Mouse (Mus musculus) brown adipose tissue, adult 24 weeks (tissue): ENCODE measurements around the gene Mapk8. TPM values are rescaled to one million over a fixed set of nuclear protein-coding genes. Genes with fewer than 3 reads are reported as not detected.

Source experiments
- H3K27ac ChIP-seq: fragments of 200-500 bp; replicated peaks from 2 replicates; pipeline ENCODE4 v1.5.1; 2012; ENCODE audit warnings: low read depth, mild to moderate bottlenecking, low read length
- H3K4me1 ChIP-seq: fragments of 200-500 bp; 2 replicates; pipeline ENCODE4 v1.6.1; 2012; ENCODE audit warnings: low read length, mixed read lengths; ENCODE audit not compliant: control insufficient read depth, insufficient read depth, insufficient read length
- H3K4me3 ChIP-seq: fragments of 200-500 bp; 2 replicates; pipeline ENCODE4 v1.5.1; 2012; ENCODE audit warnings: low read depth, mild to moderate bottlenecking, low read length, moderate library complexity; ENCODE audit not compliant: insufficient read depth
- polyA plus RNA-seq: library from polyadenylated mRNA; stranded (reverse); fragments of >200 nt; gene quantifications from 2 replicates; pipeline ENCODE4 v1.2.4, GENCODE M21; 2012; ENCODE audit not compliant: missing spikeins, insufficient read depth, insufficient read length

The Mapk8 gene
- polyA plus RNA-seq: 11.9 and 12.7 TPM in 2 replicates

DNA sequence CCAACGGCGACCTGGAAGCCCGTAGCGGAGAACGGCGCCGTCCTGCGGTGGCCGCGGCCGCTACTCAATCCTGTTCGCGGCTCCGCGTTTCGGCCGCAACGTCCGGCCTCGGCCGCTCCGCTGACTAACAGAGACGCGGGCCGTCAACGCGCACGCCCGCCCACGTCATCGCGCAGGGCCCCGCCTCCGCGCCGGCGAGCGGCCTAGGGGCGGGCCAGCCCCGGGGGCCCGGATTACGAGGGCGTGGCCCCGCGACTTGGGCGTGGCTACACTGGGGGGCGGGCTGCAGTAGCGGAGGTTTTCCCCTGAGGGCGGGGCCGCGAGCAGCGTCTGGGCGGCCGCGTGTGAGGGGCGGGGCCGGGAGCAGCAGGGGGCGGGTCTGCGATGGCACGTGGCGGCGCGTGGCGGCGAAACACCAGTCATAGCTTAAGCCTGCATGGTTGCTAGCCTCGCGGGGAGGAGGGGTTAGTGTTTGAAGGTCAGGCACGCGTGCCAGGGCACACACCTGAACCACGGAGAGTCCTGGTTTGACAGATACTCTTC is at the start of gene Mapk8:
Gene Mapk8, minus strand, starts transcription at position 132 of the 543 bp plus-strand sequence.
- peaks cover 4% of the 10 kb centered on the region; the same call in 1 of the 2 replicates for H3K4me1 ChIP-seq
- H3K4me3 ChIP-seq: peak within 1 kb of the TSS; percentile 95
- H3K27ac ChIP-seq: peak within 1 kb of the TSS; percentile 23; the same call in 1 of the 2 replicates

DNA sequence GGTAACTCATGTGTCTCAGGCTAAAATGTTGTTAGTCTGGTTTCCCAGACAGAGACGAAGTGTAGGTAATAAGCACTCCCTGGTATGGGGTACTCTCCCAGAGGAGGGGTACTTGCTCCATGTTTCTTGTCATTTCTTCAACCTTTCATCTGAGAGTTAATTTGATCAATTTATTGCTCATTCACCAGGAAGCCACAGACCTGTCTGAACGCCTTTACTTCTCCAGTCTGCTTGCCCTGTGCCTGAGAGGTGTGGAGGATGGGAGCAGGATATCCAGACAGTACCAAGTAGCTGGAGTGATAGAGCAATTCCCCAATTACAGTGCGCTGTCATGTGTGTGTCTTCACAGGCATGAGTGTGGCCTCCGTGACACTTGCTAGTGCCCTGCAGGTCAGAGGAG is 48.3 kb upstream of the Mapk8 start:
- Histone ChIP-seq H3K4me3 (no peak overlapping the region), H3K4me1 (no peaks in the 10 kb centered on the region), H3K27ac (no peak overlapping the region)

DNA sequence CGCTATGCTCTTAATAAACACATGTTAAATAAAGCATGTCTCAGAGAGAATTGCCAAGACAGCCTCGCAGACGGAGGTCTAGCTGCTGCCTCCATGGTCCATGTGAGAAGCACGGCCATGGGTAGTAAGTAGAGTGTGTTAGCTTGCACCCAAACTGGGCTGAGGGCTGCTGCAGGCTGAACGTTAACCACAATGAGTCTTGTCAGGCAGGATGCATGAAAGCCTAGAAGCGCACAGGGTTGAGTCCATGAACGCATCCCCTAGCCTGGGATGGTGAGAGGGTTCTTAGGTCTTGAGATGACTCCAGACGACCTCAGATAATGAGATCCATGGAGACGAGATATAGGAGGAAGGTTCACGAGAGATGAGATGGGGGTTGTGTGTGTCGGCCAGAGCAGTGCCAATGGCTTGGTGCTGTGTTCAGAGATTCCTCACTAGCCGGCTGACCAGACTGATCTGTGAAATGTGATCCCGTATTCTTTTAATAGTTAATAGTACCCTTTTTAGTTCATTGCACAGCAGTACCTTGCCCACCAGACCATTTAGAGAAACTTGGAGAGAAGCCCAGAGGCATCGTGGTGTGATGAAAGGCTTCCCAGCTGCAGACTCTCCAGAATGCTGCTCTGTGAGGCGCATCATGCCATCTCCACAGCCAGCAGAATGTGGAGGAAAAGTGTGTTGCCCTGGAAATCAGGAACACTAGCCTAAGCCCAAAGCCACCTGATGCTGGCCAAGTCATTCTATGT is 41.0 kb upstream of the Mapk8 start:
- H3K4me3 ChIP-seq: no peak overlapping the region
- no peak overlapping the region for H3K27ac ChIP-seq
- no peaks in the 10 kb centered on the region for H3K4me1 ChIP-seq

DNA sequence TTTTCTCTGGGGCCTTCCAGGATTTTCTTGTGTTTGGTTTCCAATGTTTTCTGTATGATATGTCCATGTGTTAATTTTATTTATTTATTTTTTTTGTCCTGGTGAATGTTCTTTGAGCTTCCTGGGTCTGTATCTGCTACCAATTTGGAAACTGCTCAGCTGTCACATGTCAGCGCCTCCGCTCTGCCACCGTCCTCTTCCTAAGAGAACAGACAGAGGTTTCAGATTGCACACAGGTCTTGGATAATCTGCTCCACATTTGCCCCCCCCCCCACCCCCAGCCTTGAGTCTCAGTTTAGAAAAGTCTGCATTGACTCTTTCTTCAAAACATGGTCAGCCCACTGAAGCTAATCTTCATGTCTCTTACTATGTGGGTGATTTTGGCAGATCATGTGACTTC is 35.0 kb upstream of the Mapk8 start:
- Histone ChIP-seq H3K4me3 (no peak overlapping the region), H3K27ac (no peak overlapping the region), H3K4me1 (no peaks in the 10 kb centered on the region)

DNA sequence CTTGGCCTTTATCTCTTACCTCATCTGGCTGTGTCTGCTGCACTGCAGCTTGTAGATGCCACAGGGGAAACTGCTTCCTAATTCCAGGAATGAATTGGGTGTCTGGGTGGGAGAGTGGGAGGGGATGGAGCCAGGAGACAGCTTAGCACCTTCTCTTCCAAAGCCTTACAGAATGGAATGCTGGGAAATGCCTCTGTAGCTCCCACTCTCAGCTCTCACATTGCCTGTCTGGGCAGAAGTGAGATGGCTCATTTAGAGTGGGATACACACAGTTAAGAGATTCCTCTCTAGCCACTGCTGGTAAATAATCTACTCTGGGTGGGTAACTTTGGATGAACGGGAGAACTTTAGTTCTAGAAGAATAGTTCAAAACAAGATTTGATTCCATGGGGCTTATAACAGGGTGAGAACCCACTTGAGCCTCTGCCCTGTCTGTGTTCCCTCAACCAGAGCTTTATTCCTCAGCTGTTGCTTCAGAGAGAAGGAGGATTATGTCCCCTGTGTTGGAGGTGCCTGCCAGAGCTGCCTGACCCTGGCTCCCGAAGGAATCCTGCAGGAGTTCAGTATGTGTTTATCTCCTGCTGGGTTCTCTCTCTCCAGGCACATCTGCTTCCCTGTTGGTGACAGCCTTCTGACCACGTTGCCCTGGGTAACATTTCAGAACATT is 29.3 kb upstream of the Mapk8 start:
- Histone ChIP-seq H3K4me3 (no peak overlapping the region), H3K27ac (no peak overlapping the region), H3K4me1 (no peaks in the 10 kb centered on the region)

DNA sequence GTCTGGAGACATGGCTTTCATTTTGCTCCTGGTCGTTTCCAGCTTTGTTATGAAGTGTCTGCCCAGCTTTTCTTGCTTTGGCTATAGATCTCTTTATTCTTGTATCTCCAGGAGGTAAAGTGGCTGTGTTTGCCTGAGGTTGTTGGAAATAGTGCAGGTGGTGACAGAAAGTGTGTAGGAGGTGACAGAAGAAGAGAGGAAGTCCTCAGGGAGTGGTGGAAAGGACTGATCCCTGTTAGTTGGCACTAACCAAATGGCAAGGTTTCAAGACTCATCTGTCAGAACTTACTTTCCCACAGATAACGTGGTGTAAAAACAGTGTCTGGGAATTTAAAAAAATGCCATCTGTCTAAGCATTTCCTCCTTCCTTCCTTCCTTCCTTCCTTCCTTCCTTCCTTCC is 27.5 kb upstream of the Mapk8 start:
- no peak overlapping the region for H3K27ac ChIP-seq
- no peaks in the 10 kb centered on the region for H3K4me1 ChIP-seq

DNA sequence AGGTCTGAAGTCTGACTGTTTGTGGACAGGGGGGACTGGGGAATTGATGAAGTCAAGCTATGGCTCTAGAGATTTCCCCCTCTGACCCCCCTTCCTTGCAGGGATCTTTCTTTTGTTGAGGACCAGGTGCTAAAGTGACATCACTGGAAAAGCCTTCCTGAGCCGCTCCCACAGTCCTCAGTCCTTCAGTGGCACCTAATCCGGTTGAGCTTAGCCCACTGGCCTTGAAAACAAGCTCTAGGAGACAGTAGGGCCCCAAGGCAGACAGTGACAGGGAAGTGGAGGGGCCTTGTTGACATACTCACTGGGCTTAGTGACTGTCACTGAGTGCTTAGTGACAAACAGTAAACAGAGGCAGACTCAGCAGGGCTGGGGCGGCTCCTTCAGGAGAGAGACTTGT is 24.4 kb upstream of the Mapk8 start, which contains the start of gene Frmpd2:
Gene Frmpd2, plus strand, starts transcription at position 366 of the 400 bp plus-strand sequence.
- H3K4me1 ChIP-seq: no peaks in the 10 kb centered on the region
- no peak within 1 kb of the TSS for H3K4me3 ChIP-seq
- no peak within 1 kb of the TSS for H3K27ac ChIP-seq

More for the DNA sequence above, 27.5 kb upstream of the Mapk8 start:
- H3K4me3 ChIP-seq: no peak overlapping the region

DNA sequence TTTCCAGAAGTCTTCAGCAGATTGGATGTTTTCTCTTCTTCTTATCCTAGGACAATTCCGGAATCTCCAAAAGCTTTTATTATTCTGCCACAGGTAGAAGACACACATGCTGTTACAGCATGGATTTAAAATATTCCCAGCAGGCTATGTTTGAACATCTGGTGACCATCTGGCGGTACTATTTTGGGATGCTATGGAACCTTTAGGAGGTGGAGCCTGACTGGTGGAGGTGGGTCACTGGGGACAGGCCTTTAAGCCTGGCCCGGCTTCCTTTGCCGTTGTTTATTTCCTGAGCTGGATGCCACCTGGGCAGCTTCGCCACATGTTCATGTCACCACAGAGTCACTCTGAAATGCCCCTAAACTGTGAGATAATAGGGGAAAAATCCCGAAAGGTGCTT is 20.8 kb upstream of the Mapk8 start:
- Histone ChIP-seq H3K4me3 (no peak overlapping the region), H3K4me1 (no peaks in the 10 kb centered on the region), H3K27ac (no peak overlapping the region)

DNA sequence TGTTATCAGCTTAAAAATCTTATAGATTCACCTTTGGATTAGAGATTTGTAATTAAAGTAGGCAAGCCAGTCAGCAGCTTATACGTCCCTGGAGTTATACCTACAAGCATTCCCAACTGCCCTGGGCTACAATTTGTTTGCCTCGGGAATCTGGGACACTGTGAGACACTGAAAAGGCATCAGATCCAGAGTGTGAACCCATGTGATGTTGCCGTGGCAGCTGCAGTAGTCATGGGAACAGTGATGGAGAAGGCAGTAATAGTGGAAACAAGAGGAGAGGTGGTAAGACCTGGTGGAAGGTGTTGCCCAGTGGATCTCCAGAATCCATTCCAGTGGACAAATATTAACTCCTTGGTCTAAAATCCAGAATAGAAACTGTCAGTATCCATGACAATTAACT is 16.7 kb upstream of the Mapk8 start:
- H3K4me1 ChIP-seq: no peaks in the 10 kb centered on the region
- H3K4me3 ChIP-seq: no peak overlapping the region
- no peak overlapping the region for H3K27ac ChIP-seq

DNA sequence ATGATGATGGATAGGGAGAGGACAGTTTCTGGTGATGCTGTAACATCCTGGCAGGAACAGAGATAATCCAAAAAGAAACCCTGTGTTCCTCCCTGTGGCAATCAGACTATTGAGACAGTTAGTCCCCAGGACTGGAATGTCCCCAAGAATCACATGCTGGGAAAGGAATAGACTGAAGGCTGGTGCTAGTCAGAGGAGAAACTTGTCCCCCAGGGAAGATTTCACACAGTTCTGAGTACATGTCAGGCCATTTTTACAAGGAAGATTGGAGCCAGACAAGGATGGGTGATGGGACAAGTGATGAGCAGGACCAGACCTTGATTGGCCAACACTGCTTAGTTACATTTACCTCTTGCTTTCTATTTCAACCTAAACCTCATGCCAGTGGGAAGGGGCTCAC is 3.4 kb upstream of the Mapk8 start:
- Histone ChIP-seq H3K27ac (no peak overlapping the region), H3K4me1 (no peaks in the 10 kb centered on the region; the same call in 1 of the 2 replicates), H3K4me3 (no peak overlapping the region)

DNA sequence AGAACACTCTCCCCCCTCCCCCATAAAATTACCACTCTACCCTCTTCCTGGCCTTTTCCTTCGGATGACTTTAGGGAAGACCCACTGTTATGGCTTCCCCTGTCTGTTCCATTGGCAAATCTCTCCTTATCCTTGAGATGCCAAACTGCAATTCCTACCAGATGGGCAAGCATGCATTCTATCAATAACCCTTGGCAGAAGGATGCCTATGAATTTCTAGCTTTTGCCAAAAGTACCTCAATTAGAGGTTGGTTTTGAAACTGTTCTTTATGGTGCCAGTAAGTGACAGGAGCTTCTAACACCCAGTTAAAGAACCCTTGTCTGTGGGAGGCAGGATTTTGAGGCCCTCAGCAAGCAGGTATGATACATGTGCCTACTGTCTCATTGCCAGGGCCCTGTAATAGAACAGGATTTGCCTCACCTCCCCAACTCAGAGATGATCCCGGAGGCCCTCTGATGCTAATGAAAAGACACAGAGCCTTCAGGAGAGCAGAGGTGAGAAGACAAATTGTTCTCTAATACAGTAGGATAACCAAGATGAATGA is 2.4 kb upstream of the Mapk8 start:
- no peak overlapping the region for H3K4me3 ChIP-seq
- H3K27ac ChIP-seq: no peak overlapping the region
- H3K4me1 ChIP-seq: no peaks in the 10 kb centered on the region; the same call in 1 of the 2 replicates

DNA sequence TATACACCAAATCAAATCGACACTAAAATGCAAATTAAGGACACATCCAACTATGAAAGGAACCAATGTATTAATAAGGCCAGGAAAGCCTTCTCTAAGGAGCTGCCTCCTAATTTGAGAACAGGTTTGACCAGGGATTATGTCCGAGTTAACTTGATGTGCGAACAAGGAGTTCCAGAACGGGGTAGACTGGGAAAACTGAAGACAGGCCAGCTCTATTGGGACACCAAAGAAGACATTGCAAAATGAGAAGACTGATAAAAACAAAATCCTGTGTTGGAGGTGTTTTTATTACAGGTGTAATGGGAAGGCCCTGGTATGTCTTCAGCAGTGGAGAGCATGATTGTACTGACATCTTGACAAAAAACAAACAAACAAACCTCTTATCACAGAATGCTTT is 1.3 kb upstream of the Mapk8 start:
- Histone ChIP-seq H3K4me3 (no peak overlapping the region), H3K4me1 (peaks cover 4% of the 10 kb centered on the region; the same call in 1 of the 2 replicates), H3K27ac (no peak overlapping the region)

DNA sequence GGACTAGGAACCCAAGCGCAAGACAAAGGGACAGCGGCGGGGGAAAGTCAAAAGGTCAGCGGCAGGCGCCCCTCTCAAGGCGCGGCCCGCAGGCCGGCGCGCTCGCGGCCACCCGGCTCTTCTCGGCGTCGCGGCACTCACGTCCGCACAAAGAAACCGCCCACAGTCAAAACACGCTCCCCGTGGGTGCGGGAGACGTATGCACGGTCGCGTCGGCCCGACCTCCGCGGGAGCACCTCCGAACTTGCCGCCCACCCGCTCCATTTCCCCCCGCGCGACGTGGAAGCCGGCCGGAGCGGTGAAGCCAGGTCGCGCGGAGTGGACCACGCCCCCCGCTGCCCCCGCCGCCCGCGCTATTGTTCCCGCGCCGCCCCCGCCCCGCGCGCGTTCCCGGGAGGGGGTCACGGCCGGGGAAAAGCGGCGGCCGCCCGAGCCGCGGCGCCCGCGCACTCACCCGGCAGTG is 366 bp downstream of the Mapk8 start:
- peaks cover 6% of the 10 kb centered on the region for H3K4me1 ChIP-seq
- H3K27ac ChIP-seq: peak overlapping the region; percentile 23; the same call in 1 of the 2 replicates
- peak overlapping the region; percentile 95 for H3K4me3 ChIP-seq

DNA sequence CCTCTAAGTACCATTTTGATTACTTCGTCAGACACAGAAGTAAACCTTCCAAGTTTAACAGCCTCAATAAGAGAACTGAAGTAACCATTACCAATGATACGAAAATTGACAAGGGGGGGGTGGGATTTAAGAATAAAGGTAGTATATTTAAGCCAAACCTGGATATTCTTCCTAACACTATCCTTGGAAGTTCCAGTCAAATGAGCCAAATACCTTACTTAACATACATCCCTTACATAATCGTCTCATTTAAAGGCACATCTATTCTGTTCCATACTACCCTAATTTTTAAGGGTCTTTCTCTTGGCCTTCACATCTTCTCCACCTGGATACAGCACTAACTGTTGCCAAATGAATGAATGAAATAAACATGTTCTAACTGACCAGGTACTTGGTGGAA is 996 bp downstream of the Mapk8 start:
- Histone ChIP-seq H3K4me3 (peak overlapping the region; percentile 95), H3K4me1 (peaks cover 7% of the 10 kb centered on the region), H3K27ac (no peak overlapping the region)

DNA sequence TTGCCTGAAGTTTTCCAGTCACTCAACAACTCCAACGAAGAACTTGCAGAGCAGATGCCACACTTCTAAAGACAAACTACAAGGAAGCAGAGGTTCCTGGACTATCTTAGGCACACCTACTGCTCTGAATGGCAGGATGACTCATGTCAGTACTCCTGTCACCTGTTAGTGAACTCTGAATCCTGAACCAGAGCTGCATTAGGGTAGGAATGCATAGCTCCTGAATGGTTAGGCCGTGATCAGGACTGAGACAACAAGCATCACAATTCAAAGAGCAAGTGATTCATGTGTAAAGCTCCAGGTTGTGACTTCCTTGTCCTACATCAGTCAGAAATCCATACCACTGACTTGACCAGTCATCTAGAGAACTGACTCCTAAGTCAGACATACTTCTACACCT is 3.2 kb downstream of the Mapk8 start:
- no peak overlapping the region for H3K27ac ChIP-seq
- H3K4me3 ChIP-seq: no peak overlapping the region
- peaks cover 10% of the 10 kb centered on the region for H3K4me1 ChIP-seq
